Mouse (Mus musculus) stomach, embryonic 15.5 days (tissue): ENCODE measurements around the gene Tshz2. TPM values are rescaled to one million over a fixed set of nuclear protein-coding genes. Genes with fewer than 3 reads are reported as not detected.

ENCODE experiments used
- ATAC-seq: fragments of 200-750 bp; cut with Nextera tagmentation; 2 replicates; pipeline ENCODE4 v1.8.0; 2017; ENCODE audit warnings: low read depth, moderate number of reproducible peaks, moderate TSS enrichment; ENCODE audit not compliant: insufficient read depth, low FRiP score
- H3K27ac ChIP-seq: fragments of 300-500 bp; sonication (generic); 2 replicates; pipeline ENCODE4 v1.5.1; 2015; ENCODE audit warnings: mild to moderate bottlenecking, inconsistent platforms
- H3K27me3 ChIP-seq: fragments of 300-500 bp; sonication (generic); replicated peaks from 2 replicates; pipeline ENCODE4 v1.6.1; 2015; ENCODE audit warnings: inconsistent platforms
- H3K36me3 ChIP-seq: fragments of 300-500 bp; sonication (generic); 2 replicates; pipeline ENCODE4 v1.6.1; 2015; ENCODE audit warnings: inconsistent platforms
- H3K4me1 ChIP-seq: fragments of 300-500 bp; sonication (generic); 2 replicates; pipeline ENCODE4 v1.6.1; 2015; ENCODE audit warnings: inconsistent platforms
- H3K4me2 ChIP-seq: fragments of 300-500 bp; sonication (generic); 2 replicates; pipeline ENCODE4 v1.6.1; 2015; ENCODE audit warnings: mild to moderate bottlenecking, inconsistent platforms
- H3K4me3 ChIP-seq: fragments of 300-500 bp; sonication (generic); replicated peaks from 2 replicates; pipeline ENCODE4 v1.5.1; 2015; ENCODE audit warnings: inconsistent platforms
- H3K9ac ChIP-seq: fragments of 300-500 bp; sonication (generic); 2 replicates; pipeline ENCODE4 v1.6.1; 2015; ENCODE audit warnings: inconsistent platforms
- H3K9me3 ChIP-seq: fragments of 300-500 bp; sonication (generic); 2 replicates; pipeline ENCODE4 v1.6.1; 2016; ENCODE audit warnings: inconsistent platforms
- WGBS: fragments of 180-500 bp; shearing (Covaris S2); methylation state at CpG from one replicate; pipeline ENCODE4 v1.1.7; 2015; 5-methylcytosine and 5-hydroxymethylcytosine counted together
- polyA plus RNA-seq: library from polyadenylated mRNA; unstranded; fragments of >200 nt; fragmentation: Nextera tagmentation; extraction: Ambion mirVana; gene quantifications from 2 replicates; pipeline ENCODE4 v1.2.1, GENCODE M21; 2015

The Tshz2 gene
- polyA plus RNA-seq, 1 experiment from 2014 or later = 15.9 TPM

GRCm38 (mm10) chr2:169634619-169635382 is 2.0 kb downstream of the Tshz2 start:
- H3K9me3 ChIP-seq = no peaks in the 10 kb centered on the region
- H3K4me2 ChIP-seq = peak overlapping the region; percentile 70
- H3K27ac ChIP-seq = peak overlapping the region; percentile 92
- peak overlapping the region; percentile 64 for H3K4me3 ChIP-seq
- H3K9ac ChIP-seq = peak overlapping the region; percentile 57; the same call in 1 of the 2 replicates
- no peaks in the 10 kb centered on the region for H3K36me3 ChIP-seq
- no peaks in the 10 kb centered on the region for H3K27me3 ChIP-seq
- no peak for ATAC-seq
- peaks cover 4% of the 10 kb centered on the region; the same call in 1 of the 2 replicates for H3K4me1 ChIP-seq
- WGBS = 19% methylated on average over 17 of the region's 17 CpGs

GRCm38 (mm10) chr2:169635428-169635827 is 2.6 kb downstream of the Tshz2 start:
- H3K9me3 ChIP-seq = no peaks in the 10 kb centered on the region
- 14% methylated on average over 7 of the region's 7 CpGs for WGBS
- H3K9ac ChIP-seq = peak overlapping the region; percentile 27; the same call in 1 of the 2 replicates
- peaks cover 4% of the 10 kb centered on the region; the same call in 1 of the 2 replicates for H3K4me1 ChIP-seq
- H3K27me3 ChIP-seq = no peaks in the 10 kb centered on the region
- H3K4me2 ChIP-seq = peak overlapping the region; percentile 70
- H3K27ac ChIP-seq = peak overlapping the region; percentile 92
- H3K4me3 ChIP-seq = peak overlapping the region; percentile 64
- no peak for ATAC-seq
- H3K36me3 ChIP-seq = no peaks in the 10 kb centered on the region

- Histone ChIP-seq H3K9me3 (no peaks in the 10 kb centered on the region), H3K4me2 (peak overlapping the region; percentile 70), H3K9ac (no peak overlapping the region), H3K4me3 (peak overlapping the region; percentile 64), H3K27me3 (no peaks in the 10 kb centered on the region), H3K36me3 (no peaks in the 10 kb centered on the region), H3K27ac (peak overlapping the region; percentile 52), H3K4me1 (peaks cover 8% of the 10 kb centered on the region; the same call in 1 of the 2 replicates)
- 30% methylated on average over 4 of the region's 4 CpGs for WGBS
- no peak for ATAC-seq
Observed at GRCm38 (mm10) chr2:169636414-169636813, 3.6 kb downstream of the Tshz2 start.

GRCm38 (mm10) chr2:169641547-169641946 is 8.7 kb downstream of the Tshz2 start:
- Histone ChIP-seq H3K27ac (no peak overlapping the region), H3K4me2 (peak overlapping the region; percentile 31), H3K36me3 (no peaks in the 10 kb centered on the region), H3K9ac (no peak overlapping the region), H3K27me3 (no peaks in the 10 kb centered on the region), H3K4me3 (no peak overlapping the region), H3K9me3 (no peaks in the 10 kb centered on the region), H3K4me1 (0 out of 2 replicates have a peak, but pooled peaks cover 4% of the 10 kb centered on the region)
- WGBS = 39% methylated on average over 14 of the region's 14 CpGs
- ATAC-seq = no peak

- ATAC-seq = no peak
- no peaks in the 10 kb centered on the region for H3K9me3 ChIP-seq
- WGBS = 82% methylated on average over 8 of the region's 8 CpGs
- no peaks in the 10 kb centered on the region for H3K36me3 ChIP-seq
- no peaks in the 10 kb centered on the region for H3K27me3 ChIP-seq
- no peak overlapping the region for H3K27ac ChIP-seq
- no peak overlapping the region for H3K9ac ChIP-seq
- H3K4me2 ChIP-seq = no peak overlapping the region
- H3K4me3 ChIP-seq = no peak overlapping the region
- H3K4me1 ChIP-seq = 0 out of 2 replicates have a peak, but pooled peaks cover 4% of the 10 kb centered on the region
Observed at GRCm38 (mm10) chr2:169642420-169642819, 9.6 kb downstream of the Tshz2 start.

GRCm38 (mm10) chr2:169647091-169647490 is 14.3 kb downstream of the Tshz2 start:
- WGBS = 87% methylated on average over 7 of the region's 7 CpGs
- H3K4me1 ChIP-seq = no peaks in the 10 kb centered on the region
- H3K4me2 ChIP-seq = no peak overlapping the region
- H3K36me3 ChIP-seq = no peaks in the 10 kb centered on the region
- H3K9me3 ChIP-seq = no peaks in the 10 kb centered on the region
- no peaks in the 10 kb centered on the region for H3K27me3 ChIP-seq
- no peak overlapping the region for H3K4me3 ChIP-seq
- H3K9ac ChIP-seq = no peak overlapping the region
- no peak overlapping the region for H3K27ac ChIP-seq
- no peak for ATAC-seq

- H3K27ac ChIP-seq = no peak overlapping the region
- 63% methylated on average over 7 of the region's 7 CpGs for WGBS
Observed at GRCm38 (mm10) chr2:169649262-169649885, 16.6 kb downstream of the Tshz2 start.

GRCm38 (mm10) chr2:169653282-169653681 is 20.5 kb downstream of the Tshz2 start:
- no peaks in the 10 kb centered on the region for H3K9me3 ChIP-seq
- 89% methylated on average over 1 of the region's 1 CpGs for WGBS
- no peaks in the 10 kb centered on the region for H3K4me1 ChIP-seq
- H3K4me2 ChIP-seq = no peak overlapping the region
- no peaks in the 10 kb centered on the region for H3K27me3 ChIP-seq
- no peaks in the 10 kb centered on the region for H3K36me3 ChIP-seq
- no peak for ATAC-seq
- H3K27ac ChIP-seq = no peak overlapping the region
- no peak overlapping the region for H3K4me3 ChIP-seq
- H3K9ac ChIP-seq = no peak overlapping the region

More at GRCm38 (mm10) chr2:169649262-169649885, 16.6 kb downstream of the Tshz2 start:
- H3K4me1 ChIP-seq = no peaks in the 10 kb centered on the region
- no peak for ATAC-seq
- no peaks in the 10 kb centered on the region for H3K36me3 ChIP-seq
- H3K4me2 ChIP-seq = no peak overlapping the region
- H3K9me3 ChIP-seq = no peaks in the 10 kb centered on the region
- no peaks in the 10 kb centered on the region for H3K27me3 ChIP-seq
- H3K4me3 ChIP-seq = no peak overlapping the region
- H3K9ac ChIP-seq = no peak overlapping the region

- Histone ChIP-seq H3K4me1 (peaks cover 29% of the 10 kb centered on the region), H3K27ac (peak overlapping the region; percentile 74), H3K9me3 (no peaks in the 10 kb centered on the region), H3K4me3 (no peak overlapping the region), H3K4me2 (peak overlapping the region; percentile 27), H3K27me3 (no peaks in the 10 kb centered on the region), H3K9ac (no peak overlapping the region), H3K36me3 (no peaks in the 10 kb centered on the region)
- 29% methylated on average over 8 of the region's 8 CpGs for WGBS
- ATAC-seq = no peak
Observed at GRCm38 (mm10) chr2:169663792-169664191, 31.0 kb downstream of the Tshz2 start.

- H3K9ac ChIP-seq = no peak overlapping the region
- 73% methylated on average over 7 of the region's 7 CpGs for WGBS
- no peaks in the 10 kb centered on the region for H3K36me3 ChIP-seq
- no peaks in the 10 kb centered on the region for H3K27me3 ChIP-seq
- no peaks in the 10 kb centered on the region for H3K9me3 ChIP-seq
- H3K4me3 ChIP-seq = no peak overlapping the region
- H3K4me1 ChIP-seq = peaks cover 8% of the 10 kb centered on the region; the same call in 1 of the 2 replicates
- H3K27ac ChIP-seq = 0 out of 2 replicates have a peak overlapping the region, but pooled peaks have one; percentile 10
- no peak for ATAC-seq
- H3K4me2 ChIP-seq = no peak overlapping the region
Observed at GRCm38 (mm10) chr2:169671264-169671663, 38.5 kb downstream of the Tshz2 start.

- H3K27ac ChIP-seq = no peak overlapping the region
- no peaks in the 10 kb centered on the region for H3K27me3 ChIP-seq
- no peak overlapping the region for H3K4me2 ChIP-seq
- H3K9ac ChIP-seq = no peak overlapping the region
- H3K4me3 ChIP-seq = no peak overlapping the region
- no peaks in the 10 kb centered on the region for H3K36me3 ChIP-seq
- 84% methylated on average over 6 of the region's 6 CpGs for WGBS
- no peak for ATAC-seq
- H3K4me1 ChIP-seq = no peaks in the 10 kb centered on the region
- no peaks in the 10 kb centered on the region for H3K9me3 ChIP-seq
Observed at GRCm38 (mm10) chr2:169673786-169674185, 41.0 kb downstream of the Tshz2 start.

- H3K27me3 ChIP-seq = no peaks in the 10 kb centered on the region
- H3K36me3 ChIP-seq = no peaks in the 10 kb centered on the region
- H3K9ac ChIP-seq = no peak overlapping the region
- H3K4me2 ChIP-seq = no peak overlapping the region
- H3K27ac ChIP-seq = no peak overlapping the region
- WGBS = 66% methylated on average over 5 of the region's 5 CpGs
- H3K4me1 ChIP-seq = 0 out of 2 replicates have a peak, but pooled peaks cover under 1% of the 10 kb centered on the region
- no peaks in the 10 kb centered on the region for H3K9me3 ChIP-seq
- no peak overlapping the region for H3K4me3 ChIP-seq
- no peak for ATAC-seq
Observed at GRCm38 (mm10) chr2:169674209-169674608, 41.4 kb downstream of the Tshz2 start.
